Mouse (Mus musculus) NIH3T3 (cell line): Measurements from ENCODE around the gene Mipol1.

Source experiments
- DNase-seq: peaks from one replicate; pipeline ENCODE4 v3.0.0-alpha.2; 2012; ENCODE audit warnings: low read depth

Gene Mipol1

DNA sequence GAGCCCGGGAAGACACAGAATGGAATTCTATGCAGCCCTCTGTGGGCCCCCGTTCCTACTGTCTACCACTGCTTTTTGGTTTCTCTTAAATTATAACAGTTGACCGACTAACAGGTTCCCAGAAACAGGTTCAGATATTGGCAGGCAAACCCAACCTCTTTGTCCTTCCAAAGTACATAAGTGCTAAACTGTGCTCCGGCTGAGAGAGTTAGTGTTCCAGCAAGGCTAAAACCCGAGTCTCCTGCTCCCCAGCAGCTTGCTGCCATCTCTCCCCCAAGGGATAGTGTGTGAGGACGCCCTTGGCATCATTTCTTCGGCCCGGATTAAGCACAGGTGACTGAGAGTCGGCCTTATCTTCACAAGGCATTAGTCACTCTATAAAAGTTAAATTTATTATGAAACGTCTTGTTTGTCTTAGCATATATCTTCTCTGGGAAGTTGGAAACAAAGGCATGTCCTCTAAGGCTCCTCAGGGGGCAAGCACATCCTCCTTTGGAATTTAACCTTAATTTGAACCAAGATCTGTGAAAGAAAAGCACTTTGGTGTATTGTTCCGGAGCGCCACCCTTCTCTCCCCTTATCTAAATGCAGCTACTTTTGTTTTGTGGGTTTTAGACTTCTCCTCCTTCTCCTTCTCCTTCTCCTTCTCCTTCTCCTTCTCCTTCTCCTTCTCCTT is 285.6 kb downstream of the Mipol1 start:
- no peak for DNase-seq

GRCm38 (mm10) chr12:57528335-57528734 is 298.1 kb downstream of the Mipol1 start:
- no peak for DNase-seq

DNA sequence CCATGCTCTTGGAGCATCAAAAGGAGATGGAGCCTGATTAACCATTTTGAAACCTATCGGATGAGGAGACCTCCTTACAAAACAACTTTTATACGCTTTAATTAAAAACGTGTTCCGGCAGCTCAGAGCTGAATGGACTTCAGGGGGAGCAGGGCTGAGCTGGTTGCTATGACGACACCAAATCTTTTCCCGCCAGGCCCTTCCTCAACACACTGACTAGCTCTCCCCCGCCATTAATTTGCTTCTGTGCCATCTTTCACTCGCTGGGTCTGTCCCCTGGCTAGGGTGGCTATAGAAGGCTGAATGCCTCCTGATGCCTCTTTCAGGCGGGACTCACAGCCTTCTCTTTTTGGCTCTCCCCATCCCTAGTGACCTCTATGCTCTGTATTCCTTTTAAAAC is 300.2 kb downstream of the Mipol1 start:
- no peak for DNase-seq

- DNase-seq: no peak
Observed at GRCm38 (mm10) chr12:57534517-57534878, 304.3 kb downstream of the Mipol1 start.

GRCm38 (mm10) chr12:57534879-57535611 is 304.8 kb downstream of the Mipol1 start:
- no peak for DNase-seq

GRCm38 (mm10) chr12:57536056-57536908 is 306.1 kb downstream of the Mipol1 start:
- DNase-seq: no peak

DNA sequence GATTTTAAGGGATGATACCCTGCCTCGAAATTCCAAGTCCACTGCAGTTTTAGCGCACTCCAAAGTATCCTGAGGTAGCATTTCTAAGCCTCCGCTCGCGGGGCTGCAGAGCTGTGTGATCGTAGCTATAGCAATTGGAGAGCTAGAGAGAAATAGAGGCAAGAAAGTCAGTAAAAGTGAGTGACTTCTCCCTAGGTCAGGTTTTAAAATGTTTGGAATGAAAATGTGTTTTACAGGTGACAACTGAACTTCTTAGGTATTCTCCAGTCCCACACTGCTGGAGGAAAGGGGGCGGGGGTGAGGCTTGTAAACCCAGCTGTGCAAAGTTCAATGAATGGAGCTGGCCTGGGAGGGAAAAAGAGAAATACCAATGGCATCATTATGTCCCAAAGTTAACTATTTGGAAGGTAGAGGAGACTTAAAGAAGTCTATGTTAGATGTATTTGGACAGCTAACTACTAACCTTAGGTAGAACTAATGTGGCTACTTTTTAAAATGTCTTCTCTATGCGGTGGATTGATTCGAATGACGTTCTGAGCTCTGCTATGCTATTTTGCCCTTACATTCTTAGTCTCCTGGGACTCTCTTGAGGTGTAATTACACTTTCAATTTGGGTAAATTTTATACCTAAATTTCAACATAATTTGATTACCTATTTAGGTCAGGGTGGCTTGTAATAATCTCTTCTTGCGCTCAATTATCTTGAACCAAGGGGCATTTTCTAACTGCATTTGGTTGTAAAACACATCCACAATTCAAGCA is 306.9 kb downstream of the Mipol1 start:
- DNase-seq: no peak

DNA sequence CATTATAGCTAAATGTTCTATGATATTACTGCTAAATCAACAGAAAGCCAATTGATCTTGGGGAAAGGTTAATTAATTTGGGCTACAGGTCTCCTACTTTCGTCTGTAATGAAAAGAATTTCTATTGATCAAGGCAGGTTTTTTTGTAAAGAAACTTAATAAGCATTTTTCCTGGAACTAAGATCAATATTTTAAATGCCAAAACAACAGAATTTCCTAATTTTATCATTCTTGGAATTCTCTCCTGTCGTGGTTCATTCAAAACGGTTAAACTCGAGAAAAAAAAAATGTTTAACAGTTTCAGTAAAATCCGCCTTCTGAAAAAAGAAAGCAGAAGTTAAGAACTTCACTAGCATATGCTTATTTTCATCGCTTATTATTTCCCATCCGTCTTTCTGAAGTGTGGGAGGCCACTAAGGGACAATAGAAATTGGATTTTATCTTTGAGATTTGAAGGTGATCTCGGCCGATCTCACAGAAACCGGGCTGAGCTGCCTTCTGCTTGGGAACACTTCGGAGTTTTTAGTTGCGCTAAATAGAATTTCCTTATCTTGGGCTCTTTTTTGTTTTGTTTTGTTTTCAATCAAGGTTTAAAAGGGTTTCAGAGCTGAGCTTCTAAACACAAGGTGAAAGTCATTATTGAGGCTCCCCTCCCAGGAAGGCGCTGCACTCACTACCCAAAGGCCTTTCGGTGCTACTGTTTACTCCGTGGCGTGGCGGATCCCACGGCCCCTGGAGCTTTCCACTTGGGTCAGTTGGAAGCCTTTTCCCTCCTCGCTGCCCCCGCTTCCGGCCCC is 307.8 kb downstream of the Mipol1 start:
- DNase-seq: no peak

- DNase-seq: no peak
Observed at GRCm38 (mm10) chr12:57538588-57539550, 308.6 kb downstream of the Mipol1 start.

- DNase-seq: no peak
Observed at GRCm38 (mm10) chr12:57539551-57539985, 309.3 kb downstream of the Mipol1 start.

DNA sequence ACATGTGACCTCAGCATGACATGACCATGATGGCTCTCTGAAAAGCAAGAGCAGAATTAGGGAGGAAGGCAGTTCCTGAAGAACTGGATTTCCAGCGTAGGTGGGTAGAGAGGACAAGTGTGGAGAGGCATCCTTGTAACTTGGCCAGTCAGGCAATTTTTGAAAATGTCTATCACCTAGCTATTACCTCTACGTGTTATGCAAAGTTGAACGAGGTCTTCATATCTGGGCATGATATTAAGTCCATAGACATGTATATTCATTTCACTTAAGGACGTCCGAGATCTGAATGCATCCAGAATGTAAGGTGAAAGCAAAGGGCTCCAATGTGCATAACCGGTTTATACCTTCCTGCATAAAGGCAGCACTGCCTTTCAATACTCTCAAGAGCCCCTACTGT is 310.9 kb downstream of the Mipol1 start:
- no peak for DNase-seq

DNA sequence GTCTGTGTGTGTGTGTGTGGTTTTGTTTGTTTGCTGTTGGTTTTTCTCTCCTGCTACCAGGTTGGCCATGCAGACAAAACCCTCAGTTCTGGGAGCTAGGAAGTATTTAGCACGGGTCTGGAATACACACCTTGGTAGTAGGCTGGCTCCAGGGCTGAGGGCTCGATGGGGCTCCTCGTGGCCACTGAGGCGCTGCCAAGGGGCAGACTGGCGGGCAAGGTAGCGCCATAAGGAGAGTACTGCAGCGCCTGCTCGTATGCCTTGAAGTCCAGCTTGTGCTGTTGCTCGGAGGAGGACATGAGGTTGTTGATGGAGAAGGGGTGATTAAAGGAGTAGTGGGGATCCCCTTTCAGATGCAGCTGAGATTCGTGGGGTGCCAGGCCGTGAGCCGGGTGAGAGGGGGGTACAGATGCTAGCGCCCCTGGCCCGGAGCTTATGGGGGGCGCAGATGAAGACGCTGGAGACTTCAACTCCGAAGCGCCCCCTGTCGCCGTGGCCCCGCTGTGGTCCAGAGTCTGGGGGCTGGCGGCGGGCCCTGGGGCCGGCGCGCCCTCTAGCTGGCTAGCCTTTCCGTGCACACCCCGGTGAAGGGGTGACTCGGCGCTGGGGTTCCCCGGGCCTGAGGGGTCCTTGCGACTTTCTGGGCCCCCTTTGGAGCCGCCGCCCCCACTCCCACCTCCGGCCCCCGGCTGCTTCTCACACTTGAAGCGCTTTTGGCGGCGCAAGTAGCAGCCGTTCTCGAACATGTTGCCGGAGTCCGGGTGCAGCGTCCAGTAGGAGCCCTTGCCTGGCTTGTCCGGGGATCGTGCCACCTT is 311.9 kb downstream of the Mipol1 start:
- DNase-seq: no peak

GRCm38 (mm10) chr12:57542746-57543626 is 312.8 kb downstream of the Mipol1 start:
- DNase-seq: no peak

- no peak for DNase-seq
Observed at GRCm38 (mm10) chr12:57543627-57543991, 313.4 kb downstream of the Mipol1 start.

DNA sequence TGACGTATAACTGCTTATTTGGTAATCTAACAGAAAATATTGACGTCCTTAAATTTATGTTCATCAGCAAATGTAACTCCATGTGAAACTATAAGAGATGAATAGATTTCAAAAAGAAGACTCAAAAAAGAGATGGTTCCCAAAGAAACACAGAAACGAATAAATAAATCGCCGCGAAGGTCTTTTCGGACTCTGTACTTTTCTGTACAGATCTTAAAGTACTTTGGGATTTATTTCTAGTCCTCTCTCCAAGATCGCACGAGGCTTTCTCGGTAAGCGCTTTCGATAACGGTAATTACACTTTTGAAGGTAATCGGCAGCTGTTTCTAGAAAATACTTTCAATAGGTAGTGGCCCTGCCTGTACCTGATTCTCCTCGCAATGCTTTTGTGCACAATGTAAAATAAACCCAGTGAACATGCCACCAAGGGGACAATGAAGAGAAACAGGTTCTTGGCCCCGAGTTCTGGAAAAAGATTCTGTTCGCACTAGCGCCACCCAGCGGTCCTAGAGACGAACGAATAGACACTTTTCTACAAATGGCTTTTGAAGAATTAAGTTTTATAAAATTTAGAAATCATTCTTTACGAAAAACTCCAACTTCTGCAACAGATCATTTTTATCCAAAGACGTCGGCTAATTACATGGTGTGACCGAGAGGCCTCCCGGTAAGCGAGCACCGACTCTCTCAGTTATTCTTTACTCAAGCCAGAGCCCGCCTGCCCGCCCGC is 314.6 kb downstream of the Mipol1 start:
- no peak for DNase-seq

- no peak for DNase-seq
Observed at GRCm38 (mm10) chr12:57545371-57546241, 315.4 kb downstream of the Mipol1 start.
